Mouse (Mus musculus): ENCODE data around the gene Ccdc81.

DNA sequence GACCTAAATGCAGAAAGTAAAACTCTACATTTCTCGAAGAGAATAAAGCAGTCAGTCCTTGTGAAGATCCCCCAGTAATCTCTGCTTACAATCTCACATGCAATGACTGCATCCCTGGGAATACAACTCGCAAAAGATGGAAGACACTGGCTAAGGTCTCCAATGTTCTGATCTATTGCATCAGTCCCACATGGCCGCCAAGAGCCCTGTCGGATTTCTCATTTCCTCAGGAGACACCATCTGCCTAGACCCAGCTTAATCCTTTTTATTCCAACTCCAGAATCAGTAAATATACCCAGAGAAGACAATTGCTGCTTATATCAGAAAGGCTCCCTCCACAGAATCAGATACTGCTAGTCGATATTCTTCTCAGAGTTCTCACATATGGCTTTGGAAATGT is 50.3 kb downstream of the Ccdc81 start:
- no peak for TF ChIP-seq CTCF (IDR thresholded peaks at IDR 0.05; ENCODE audit: borderline replicate concordance, insufficient read depth, low read length)
- no peak for TF ChIP-seq POLR2A (IDR thresholded peaks at IDR 0.05; ENCODE audit: low read depth, low read length)
